Comparison of ENCODE assay signal across 20 mouse cellular contexts in the genomic region with DNA sequence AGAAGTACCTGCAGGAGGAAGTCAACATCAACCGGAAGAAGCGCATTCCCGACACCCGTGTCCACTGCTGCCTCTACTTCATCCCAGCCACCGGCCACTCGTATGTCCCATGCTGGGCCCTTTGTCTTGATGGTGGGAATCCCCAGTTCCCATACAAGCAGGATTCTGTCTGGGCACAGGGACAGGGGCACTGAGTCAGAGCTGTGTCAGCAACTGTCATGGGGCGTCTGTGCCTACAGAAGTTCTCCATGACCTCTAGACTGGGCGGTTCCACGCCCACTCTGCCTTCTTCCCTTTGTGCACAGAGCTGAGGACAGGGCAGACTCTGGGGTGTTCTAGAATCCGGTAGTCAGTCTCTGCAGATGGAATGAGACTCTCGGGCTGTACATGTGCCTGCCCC.
DNase-seq lines count a peak whose midpoint lies in the region; ATAC-seq and TF ChIP-seq lines count a peak whose summit lies in the region.
"Had no signal": no experiment of that assay in that cellular context is flagged by ENCODE, and none has a peak within 500 bp of the region (broad histone marks: within the 10 kb centered on the region; RNA-seq: fewer than 3 reads in every experiment).

No protein-coding gene starts in this region.

- DNase-seq in adrenal gland, postnatal 14 days: peak; percentile 43
- no peak for DNase-seq in adrenal gland, postnatal 10 days
- peak; percentile 69 for DNase-seq in 3134 (ENCODE audit: extremely low read depth, insufficient read length, low spot score)
- no peak for DNase-seq in limb, embryonic 10.5 days (ENCODE audit: low spot score)
- DNase-seq in ovary, postnatal 36 days (ENCODE audit: low spot score): no peak
- DNase-seq: cerebellum, adult 11-12 months; cerebellum, adult 9-11 months; cerebellum, postnatal 36 days; gastrocnemius, postnatal 10 days; heart, postnatal 36 days had no signal

- no peak overlapping the region for H3K4me2 ChIP-seq in midbrain, embryonic 13.5 days (replicated peaks)
- H3K4me2 ChIP-seq: embryonic facial prominence, embryonic 13.5 days; forebrain, embryonic 12.5 days; heart, embryonic 12.5 days; hindbrain, embryonic 15.5 days had no signal

- no peak for ATAC-seq in midbrain, embryonic 13.5 days
- ATAC-seq: CD4-positive, CD25-positive, alpha-beta regulatory T cell, adult 4 months; forebrain, embryonic 16.5 days; intestine, embryonic 16.5 days; Patski had no signal

- H3K4me3 ChIP-seq in E14TG2a.4 (replicated peaks; ENCODE audit: low read length): peak overlapping the region; percentile 10; the same call in 1 of the 2 replicates
- H3K4me3 ChIP-seq in limb, embryonic 10.5 days: no peak overlapping the region
- no peak overlapping the region for H3K4me3 ChIP-seq in midbrain, embryonic 13.5 days (replicated peaks)
- H3K4me3 ChIP-seq: embryonic facial prominence, embryonic 13.5 days; forebrain, embryonic 12.5 days; heart, embryonic 12.5 days; hindbrain, embryonic 15.5 days had no signal

- H3K27me3 ChIP-seq in E14TG2a.4 (ENCODE audit: insufficient read depth, low read length): no peaks in the 10 kb centered on the region
- H3K27me3 ChIP-seq in limb, embryonic 10.5 days (ENCODE audit: low read depth, poor library complexity, severe bottlenecking): no peaks in the 10 kb centered on the region
- H3K27me3 ChIP-seq in midbrain, embryonic 13.5 days: no peaks in the 10 kb centered on the region
- H3K27me3 ChIP-seq: embryonic facial prominence, embryonic 13.5 days; forebrain, embryonic 12.5 days; heart, embryonic 12.5 days; hindbrain, embryonic 15.5 days; Patski had no signal

- H3K9me3 ChIP-seq in E14TG2a.4 (ENCODE audit: low read length): no peaks in the 10 kb centered on the region
- H3K9me3 ChIP-seq in limb, embryonic 10.5 days (replicated peaks): no peaks in the 10 kb centered on the region
- no peaks in the 10 kb centered on the region for H3K9me3 ChIP-seq in midbrain, embryonic 13.5 days
- H3K9me3 ChIP-seq: embryonic facial prominence, embryonic 13.5 days; forebrain, embryonic 12.5 days; hindbrain, embryonic 15.5 days had no signal

- H3K4me1 ChIP-seq in E14TG2a.4 (replicated peaks; ENCODE audit: low read depth, low read length): peaks cover 95% of the 10 kb centered on the region
- peaks cover 42% of the 10 kb centered on the region for H3K4me1 ChIP-seq in limb, embryonic 10.5 days
- peaks cover 27% of the 10 kb centered on the region for H3K4me1 ChIP-seq in midbrain, embryonic 13.5 days (replicated peaks)

- 0 out of 2 replicates have a peak overlapping the region, but pooled peaks have one; percentile 7 for H3K27ac ChIP-seq in limb, embryonic 10.5 days
- no peak overlapping the region for H3K27ac ChIP-seq in midbrain, embryonic 13.5 days
- H3K27ac ChIP-seq: embryonic facial prominence, embryonic 13.5 days; forebrain, embryonic 12.5 days; hindbrain, embryonic 15.5 days had no signal

- H3K36me3 ChIP-seq in E14TG2a.4 (ENCODE audit: insufficient read depth, low read length): peaks cover 98% of the 10 kb centered on the region
- peaks cover 76% of the 10 kb centered on the region for H3K36me3 ChIP-seq in limb, embryonic 10.5 days
- H3K36me3 ChIP-seq in midbrain, embryonic 13.5 days: peaks cover 72% of the 10 kb centered on the region

- no peak for TF ChIP-seq CTCF in E14TG2a.4 (conservative IDR thresholded peaks at IDR 0.05; ENCODE audit: low read length)

- H3K9ac ChIP-seq in midbrain, embryonic 13.5 days (replicated peaks): no peak overlapping the region
- H3K9ac ChIP-seq: embryonic facial prominence, embryonic 13.5 days; forebrain, embryonic 12.5 days; heart, embryonic 12.5 days; hindbrain, embryonic 15.5 days had no signal

- 95% methylated on average over 11 of the region's 11 CpGs for WGBS in limb, embryonic 10.5 days
- 94% methylated on average over 11 of the region's 11 CpGs for WGBS in midbrain, embryonic 13.5 days

Comparison
In these comparisons a context has a peak if more than half of its experiments do, and no peak if none do; other contexts are left out.
1. DNase-seq: peak in adrenal gland, postnatal 14 days (single experiment) and 3134 (single experiment); none in adrenal gland, postnatal 10 days (single experiment), limb, embryonic 10.5 days (single experiment) and ovary, postnatal 36 days (single experiment).